Mouse (Mus musculus): ENCODE data around the gene Metap2. TPM values are rescaled to one million over a fixed set of nuclear protein-coding genes. Genes with fewer than 3 reads are reported as not detected.

Gene Metap2
- polyA plus RNA-seq, 1 experiment from 2014 or later = 190 TPM

Other genes with a start within 250 kb of the Metap2 start
- 2.9 and 3.0 TPM in 2 replicates for gene Usp44, start 65.5 kb downstream of the Metap2 start, polyA plus RNA-seq (2016; fragmentation: Nextera tagmentation; extraction: Ambion mirVana)
- 58.1 and 69.1 TPM in 2 replicates for gene Vezt, start 138.7 kb upstream of the Metap2 start, polyA plus RNA-seq (2016; fragmentation: Nextera tagmentation; extraction: Ambion mirVana)
- gene Fgd6, start 138.9 kb upstream of the Metap2 start, polyA plus RNA-seq (2016; fragmentation: Nextera tagmentation; extraction: Ambion mirVana) = 5.2 TPM in 2 replicates

Measured in hindbrain, embryonic 12.5 days (tissue).